Mouse (Mus musculus) liver, adult 2 months (tissue): Measurements from ENCODE around the gene Wbp1.

Source experiments
- CTCF ChIP-seq: fragments of 200-500 bp; IDR thresholded peaks from 2 replicates; pipeline ENCODE4 v1.5.1; 2011; ENCODE audit warnings: low read depth, low read length, control low read depth
- POLR2A ChIP-seq: fragments of 200-500 bp; IDR thresholded peaks from 2 replicates; pipeline ENCODE4 v1.6.1; 2011; ENCODE audit warnings: low read length, control low read depth; ENCODE audit not compliant: insufficient read depth; ENCODE audit errors: extremely low read depth

- TF ChIP-seq CTCF (peak; percentile 76), POLR2A (peak; percentile 62; the same call in 1 of the 2 replicates)
Measured at GRCm38 (mm10) chr6:83165607-83166242, 44.4 kb upstream of the Wbp1 start, which contains the start of gene Dctn1.
